Comparison of ENCODE assay signal across 8 mouse cellular contexts in genomic region chr1:84881248-84882065, GRCm38 (mm10). TPM values are rescaled to one million over a fixed set of nuclear protein-coding genes. Genes with fewer than 3 reads are reported as not detected.
DNase-seq lines count a peak whose midpoint lies in the region; ATAC-seq and TF ChIP-seq lines count a peak whose summit lies in the region.

No protein-coding gene starts in this region.

- 0 out of 2 replicates have a peak, but pooled peaks have one; percentile 44 for ATAC-seq in intestine, embryonic 15.5 days
- ATAC-seq in intestine, embryonic 16.5 days, result no peak
- ATAC-seq in intestine, postnatal 0 days, result 0 out of 2 replicates have a peak, but pooled peaks have one; percentile 38
- ATAC-seq in forebrain, embryonic 11.5 days (replicated peaks; ENCODE audit: low FRiP score), result no peak

- H3K9me3 ChIP-seq in intestine, embryonic 15.5 days, result no peaks in the 10 kb centered on the region
- no peaks in the 10 kb centered on the region for H3K9me3 ChIP-seq in intestine, embryonic 16.5 days (ENCODE audit: control insufficient read depth, low read length)
- no peaks in the 10 kb centered on the region for H3K9me3 ChIP-seq in intestine, postnatal 0 days (ENCODE audit: control insufficient read depth)
- no peaks in the 10 kb centered on the region for H3K9me3 ChIP-seq in forebrain, embryonic 11.5 days (ENCODE audit: control insufficient read depth, low read length)

- no peak overlapping the region for H3K4me2 ChIP-seq in intestine, embryonic 15.5 days (replicated peaks)
- no peak overlapping the region for H3K4me2 ChIP-seq in intestine, embryonic 16.5 days (ENCODE audit: low read depth, low read length)
- no peak overlapping the region for H3K4me2 ChIP-seq in intestine, postnatal 0 days (replicated peaks; ENCODE audit: low read depth)
- no peak overlapping the region for H3K4me2 ChIP-seq in forebrain, embryonic 11.5 days (ENCODE audit: low read depth, low read length, severe bottlenecking)

- 66% methylated on average over 11 of the region's 11 CpGs for WGBS in intestine, embryonic 15.5 days
- 70% methylated on average over 11 of the region's 11 CpGs for WGBS in intestine, embryonic 16.5 days
- 74% methylated on average over 11 of the region's 11 CpGs for WGBS in intestine, postnatal 0 days
- WGBS in forebrain, embryonic 11.5 days, result 61% methylated on average over 11 of the region's 11 CpGs

- H3K9ac ChIP-seq in intestine, embryonic 15.5 days, result no peak overlapping the region
- H3K9ac ChIP-seq in intestine, embryonic 16.5 days (ENCODE audit: low read depth, low read length), result no peak overlapping the region
- no peak overlapping the region for H3K9ac ChIP-seq in intestine, postnatal 0 days (ENCODE audit: low read depth, low read length)
- H3K9ac ChIP-seq in forebrain, embryonic 11.5 days (ENCODE audit: low read length), result no peak overlapping the region

- H3K27ac ChIP-seq in intestine, embryonic 15.5 days, result no peak overlapping the region
- no peak overlapping the region for H3K27ac ChIP-seq in intestine, embryonic 16.5 days (ENCODE audit: low read length)
- no peak overlapping the region for H3K27ac ChIP-seq in intestine, postnatal 0 days (ENCODE audit: low read depth, low read length)
- no peak overlapping the region for H3K27ac ChIP-seq in forebrain, embryonic 11.5 days (ENCODE audit: low read depth, low read length)

- TF ChIP-seq CTCF in intestine, postnatal 0 days (IDR thresholded peaks at IDR 0.05; ENCODE audit: low read depth), result peak; percentile 58

- no peak overlapping the region for H3K4me3 ChIP-seq in intestine, embryonic 15.5 days (replicated peaks)
- H3K4me3 ChIP-seq in intestine, embryonic 16.5 days (ENCODE audit: low read length), result no peak overlapping the region
- no peak overlapping the region for H3K4me3 ChIP-seq in intestine, postnatal 0 days (ENCODE audit: low read depth, low read length)
- H3K4me3 ChIP-seq in forebrain, embryonic 11.5 days (ENCODE audit: low read depth, low read length), result no peak overlapping the region

- H3K36me3 ChIP-seq in intestine, embryonic 15.5 days, result no peaks in the 10 kb centered on the region
- H3K36me3 ChIP-seq in intestine, embryonic 16.5 days (ENCODE audit: control insufficient read depth, insufficient read depth, low read length), result no peaks in the 10 kb centered on the region
- no peaks in the 10 kb centered on the region for H3K36me3 ChIP-seq in intestine, postnatal 0 days (ENCODE audit: control insufficient read depth, insufficient read depth)
- no peaks in the 10 kb centered on the region for H3K36me3 ChIP-seq in forebrain, embryonic 11.5 days (ENCODE audit: control insufficient read depth, insufficient read depth, low read length)

- H3K4me1 ChIP-seq in intestine, embryonic 15.5 days (replicated peaks), result no peaks in the 10 kb centered on the region
- H3K4me1 ChIP-seq in intestine, embryonic 16.5 days (ENCODE audit: control insufficient read depth, insufficient read depth, low read length), result no peaks in the 10 kb centered on the region
- no peaks in the 10 kb centered on the region for H3K4me1 ChIP-seq in intestine, postnatal 0 days (replicated peaks; ENCODE audit: control insufficient read depth, insufficient read depth, low read length)
- no peaks in the 10 kb centered on the region for H3K4me1 ChIP-seq in forebrain, embryonic 11.5 days (replicated peaks; ENCODE audit: control insufficient read depth, insufficient read depth, low read length)

- H3K27me3 ChIP-seq in intestine, embryonic 15.5 days (replicated peaks), result no peaks in the 10 kb centered on the region
- no peaks in the 10 kb centered on the region for H3K27me3 ChIP-seq in intestine, embryonic 16.5 days (replicated peaks; ENCODE audit: control insufficient read depth, insufficient read depth, low read length)
- H3K27me3 ChIP-seq in intestine, postnatal 0 days (replicated peaks; ENCODE audit: control insufficient read depth, insufficient read depth, low read length), result no peaks in the 10 kb centered on the region
- no peaks in the 10 kb centered on the region for H3K27me3 ChIP-seq in forebrain, embryonic 11.5 days (ENCODE audit: control insufficient read depth, insufficient read depth, low read length)

- DNase-seq in 3T3-L1 (ENCODE audit: low read depth, low spot score), result peak; percentile 95
- DNase-seq in Muller cell, postnatal 12 days (ENCODE audit: inconsistent ontology term), result peak; percentile 91
- DNase-seq in embryo, embryonic 10.5 days (ENCODE audit: low spot score), result no peak
- no peak for DNase-seq in spleen, adult 18-20 months
- no peak for DNase-seq in forebrain, embryonic 11.5 days (ENCODE audit: low spot score)

RNA-seq across cellular contexts. Expression of gene Trip12, which starts 41.1 kb away (rescaled TPM):
- polyA plus RNA-seq in intestine, embryonic 15.5 days (2015; fragmentation: Nextera tagmentation; extraction: Ambion mirVana), result 48.9 and 54.2 TPM in 2 replicates
- 34.5 and 42.9 TPM in 2 replicates for polyA plus RNA-seq in intestine, embryonic 16.5 days (2015; fragmentation: Nextera tagmentation; extraction: Ambion mirVana)
- 40.7 and 46.4 TPM in 2 replicates for polyA plus RNA-seq in intestine, postnatal 0 days (2015; fragmentation: Nextera tagmentation; extraction: Ambion mirVana)
- polyA plus RNA-seq in forebrain, embryonic 11.5 days (2014; fragmentation: Nextera tagmentation; extraction: Ambion mirVana), result 85.4 and 98.9 TPM in 2 replicates

RNA-seq across cellular contexts. Expression of gene Fbxo36, which starts 41.8 kb away (rescaled TPM):
- 12.3 and 14.9 TPM in 2 replicates for polyA plus RNA-seq in intestine, embryonic 15.5 days (2015; fragmentation: Nextera tagmentation; extraction: Ambion mirVana)
- 14.9 and 17.1 TPM in 2 replicates for polyA plus RNA-seq in intestine, embryonic 16.5 days (2015; fragmentation: Nextera tagmentation; extraction: Ambion mirVana)
- polyA plus RNA-seq in intestine, postnatal 0 days (2015; fragmentation: Nextera tagmentation; extraction: Ambion mirVana), result 14.4 and 18.5 TPM in 2 replicates
- 10.3 and 11.8 TPM in 2 replicates for polyA plus RNA-seq in forebrain, embryonic 11.5 days (2014; fragmentation: Nextera tagmentation; extraction: Ambion mirVana)

RNA-seq across cellular contexts. Expression of gene Slc16a14, which starts 53.5 kb away (rescaled TPM):
- polyA plus RNA-seq in intestine, embryonic 15.5 days (2015; fragmentation: Nextera tagmentation; extraction: Ambion mirVana), result 0.19 and 0.23 TPM in 2 replicates
- polyA plus RNA-seq in intestine, embryonic 16.5 days (2015; fragmentation: Nextera tagmentation; extraction: Ambion mirVana), result 0.12 and 0.27 TPM in 2 replicates
- polyA plus RNA-seq in intestine, postnatal 0 days (2015; fragmentation: Nextera tagmentation; extraction: Ambion mirVana), result 0.04 TPM in 1 of 2 replicates, not detected in the other
- polyA plus RNA-seq in forebrain, embryonic 11.5 days (2014; fragmentation: Nextera tagmentation; extraction: Ambion mirVana), result 3.0 and 4.5 TPM in 2 replicates

Comparison
In these comparisons a context has a peak if more than half of its experiments do, and no peak if none do; other contexts are left out.
1. ATAC-seq: peak in intestine, embryonic 15.5 days (single experiment) and intestine, postnatal 0 days (single experiment); none in intestine, embryonic 16.5 days (single experiment) and forebrain, embryonic 11.5 days (single experiment).
2. DNase-seq: peak in 3T3-L1 (single experiment) and Muller cell, postnatal 12 days (single experiment); none in embryo, embryonic 10.5 days (single experiment), spleen, adult 18-20 months (0 of 2) and forebrain, embryonic 11.5 days (single experiment).